Mouse (Mus musculus) thymus, adult 18-20 months (tissue): ENCODE data around the gene Rapgefl1.

Experiments
- DNase-seq, 2 experiments: peaks; one replicate each; pipeline ENCODE4 v3.0.0; 2022; ENCODE audit warnings: mixed read lengths in 2 of 2

Rapgefl1 gene

GRCm38 (mm10) chr11:98836651-98837141, at the start of gene Rapgefl1:
Gene Rapgefl1 (plus strand): TSS chr11:98836785.
- peak; percentile 67 to 69 for DNase-seq

- DNase-seq = no peak
Observed at GRCm38 (mm10) chr11:98787229-98787628, 49.4 kb upstream of the Rapgefl1 start.

GRCm38 (mm10) chr11:98787691-98788090, 48.9 kb upstream of the Rapgefl1 start:
- no peak for DNase-seq

- DNase-seq = no peak
Observed at GRCm38 (mm10) chr11:98788139-98788538, 48.4 kb upstream of the Rapgefl1 start.

- peak; percentile 82 to 90 for DNase-seq
Observed at GRCm38 (mm10) chr11:98788550-98789218, 47.9 kb upstream of the Rapgefl1 start.

- no peak for DNase-seq
Observed at GRCm38 (mm10) chr11:98789219-98789807, 47.3 kb upstream of the Rapgefl1 start.

GRCm38 (mm10) chr11:98789824-98790223, 46.8 kb upstream of the Rapgefl1 start:
- DNase-seq = no peak

GRCm38 (mm10) chr11:98790631-98791205, 45.9 kb upstream of the Rapgefl1 start:
- DNase-seq = no peak

GRCm38 (mm10) chr11:98791448-98791847, 45.1 kb upstream of the Rapgefl1 start:
- DNase-seq = no peak

- no peak for DNase-seq
Observed at GRCm38 (mm10) chr11:98792081-98792480, 44.5 kb upstream of the Rapgefl1 start.

GRCm38 (mm10) chr11:98794469-98795014, 42.0 kb upstream of the Rapgefl1 start:
- DNase-seq = no peak

- peak; percentile 80 to 84 for DNase-seq
Observed at GRCm38 (mm10) chr11:98795015-98795713, 41.4 kb upstream of the Rapgefl1 start, which contains the start of gene Msl1. Gene Msl1 (plus strand): TSS chr11:98795516.

- DNase-seq = peak; percentile 39 to 46
Observed at GRCm38 (mm10) chr11:98795714-98796514, 40.7 kb upstream of the Rapgefl1 start.

GRCm38 (mm10) chr11:98796515-98797216, 39.9 kb upstream of the Rapgefl1 start:
- peak; percentile 56 to 71 for DNase-seq

GRCm38 (mm10) chr11:98797306-98797705, 39.3 kb upstream of the Rapgefl1 start:
- peak in 1 of 2 experiments; percentile 17 for DNase-seq

- no peak for DNase-seq
Observed at GRCm38 (mm10) chr11:98797909-98798308, 38.7 kb upstream of the Rapgefl1 start.

- DNase-seq = no peak
Observed at GRCm38 (mm10) chr11:98804605-98805004, 32.0 kb upstream of the Rapgefl1 start, which contains the start of gene Casc3. Gene Casc3 (plus strand): TSS chr11:98804905.

- no peak for DNase-seq
Observed at GRCm38 (mm10) chr11:98808417-98808816, 28.2 kb upstream of the Rapgefl1 start.

- peak; percentile 97 to 98 for DNase-seq
Observed at GRCm38 (mm10) chr11:98809457-98810290, 26.9 kb upstream of the Rapgefl1 start.

GRCm38 (mm10) chr11:98810686-98811085, 25.9 kb upstream of the Rapgefl1 start:
- DNase-seq = no peak
